Mouse (Mus musculus) forebrain, postnatal 0 days (tissue): ENCODE data around the gene Cops3. TPM values are rescaled to one million over a fixed set of nuclear protein-coding genes. Genes with fewer than 3 reads are reported as not detected.

ENCODE experiments used
- ATAC-seq: fragments of 200-750 bp; cut with Nextera tagmentation; 2 replicates; pipeline ENCODE4 v1.8.0; 2017; ENCODE audit warnings: mild to moderate bottlenecking, moderate library complexity
- DNase-seq: peaks from one replicate; pipeline ENCODE4 v3.0.0-alpha.2; 2015
- H3K27ac ChIP-seq: fragments of 300-500 bp; sonication (generic); 2 replicates; pipeline ENCODE4 v1.5.1; 2014; ENCODE audit warnings: low read depth, mild to moderate bottlenecking, antibody characterized with exemption, low read length, moderate library complexity, mixed read lengths
- H3K27me3 ChIP-seq: fragments of 300-500 bp; sonication (generic); 2 replicates; pipeline ENCODE4 v1.6.1; 2014; ENCODE audit warnings: mild to moderate bottlenecking, low read length, mixed read lengths; ENCODE audit not compliant: insufficient read depth
- H3K36me3 ChIP-seq: fragments of 300-500 bp; sonication (generic); 2 replicates; pipeline ENCODE4 v1.6.1; 2014; ENCODE audit warnings: mild to moderate bottlenecking, moderate library complexity; ENCODE audit not compliant: insufficient read depth
- H3K4me1 ChIP-seq: fragments of 300-500 bp; sonication (generic); 2 replicates; pipeline ENCODE4 v1.6.1; 2014; ENCODE audit warnings: antibody characterized with exemption; ENCODE audit not compliant: insufficient read depth
- H3K4me2 ChIP-seq: fragments of 300-500 bp; sonication (generic); 2 replicates; pipeline ENCODE4 v1.6.1; 2014; ENCODE audit warnings: low read depth, mild to moderate bottlenecking, moderate library complexity
- H3K4me3 ChIP-seq: fragments of 300-500 bp; sonication (generic); 2 replicates; pipeline ENCODE4 v1.5.1; 2014; ENCODE audit warnings: low read depth, low read length, mixed read lengths
- H3K9ac ChIP-seq: fragments of 300-500 bp; sonication (generic); 2 replicates; pipeline ENCODE4 v1.6.1; 2014; ENCODE audit warnings: mild to moderate bottlenecking
- H3K9me3 ChIP-seq: fragments of 300-500 bp; sonication (generic); 2 replicates; pipeline ENCODE4 v1.6.1; 2016; ENCODE audit warnings: low read length
- CTCF ChIP-seq: sonication (generic); IDR thresholded peaks from 2 replicates; pipeline ENCODE4 v1.5.1; 2016; ENCODE audit warnings: antibody characterized with exemption, control low read depth, low read depth
- WGBS: fragments of 180-500 bp; shearing (Covaris S2); extraction: QIAGEN DNeasy Blood & Tissue Kit; methylation state at CpG from one replicate; pipeline ENCODE4 v1.1.7; 2014; 5-methylcytosine and 5-hydroxymethylcytosine counted together
- polyA plus RNA-seq: library from polyadenylated mRNA; unstranded; fragments of >200 nt; fragmentation: Nextera tagmentation; extraction: Ambion mirVana; gene quantifications from 2 replicates; pipeline ENCODE4 v1.2.1, GENCODE M21; 2015
- total RNA-seq: library from RNA; depleted of rRNA; stranded (reverse); fragments of >200 nt; gene quantifications from 2 replicates; pipeline ENCODE4 v1.2.3, GENCODE M21; 2014

Gene Cops3
- total and polyA plus RNA-seq, 2 experiments from 2014 or later: 132 to 158 TPM

GRCm38 (mm10) chr11:59810480-59811158 lies 29.0 kb downstream of the Cops3 start:
- Histone ChIP-seq H3K4me1 (peaks cover 7% of the 10 kb centered on the region; the same call in 1 of the 2 replicates), H3K9ac (peak overlapping the region; percentile 96; the same call in 1 of the 2 replicates), H3K36me3 (peaks cover 16% of the 10 kb centered on the region), H3K4me3 (peak overlapping the region; percentile 85), H3K4me2 (peak overlapping the region; percentile 81), H3K27ac (peak overlapping the region; percentile 99; the same call in 1 of the 2 replicates), H3K9me3 (no peaks in the 10 kb centered on the region), H3K27me3 (no peaks in the 10 kb centered on the region)
- no peak for TF ChIP-seq CTCF
- WGBS: 63% methylated on average over 14 of the region's 14 CpGs
- no peak for DNase-seq
- no peak for ATAC-seq

DNA sequence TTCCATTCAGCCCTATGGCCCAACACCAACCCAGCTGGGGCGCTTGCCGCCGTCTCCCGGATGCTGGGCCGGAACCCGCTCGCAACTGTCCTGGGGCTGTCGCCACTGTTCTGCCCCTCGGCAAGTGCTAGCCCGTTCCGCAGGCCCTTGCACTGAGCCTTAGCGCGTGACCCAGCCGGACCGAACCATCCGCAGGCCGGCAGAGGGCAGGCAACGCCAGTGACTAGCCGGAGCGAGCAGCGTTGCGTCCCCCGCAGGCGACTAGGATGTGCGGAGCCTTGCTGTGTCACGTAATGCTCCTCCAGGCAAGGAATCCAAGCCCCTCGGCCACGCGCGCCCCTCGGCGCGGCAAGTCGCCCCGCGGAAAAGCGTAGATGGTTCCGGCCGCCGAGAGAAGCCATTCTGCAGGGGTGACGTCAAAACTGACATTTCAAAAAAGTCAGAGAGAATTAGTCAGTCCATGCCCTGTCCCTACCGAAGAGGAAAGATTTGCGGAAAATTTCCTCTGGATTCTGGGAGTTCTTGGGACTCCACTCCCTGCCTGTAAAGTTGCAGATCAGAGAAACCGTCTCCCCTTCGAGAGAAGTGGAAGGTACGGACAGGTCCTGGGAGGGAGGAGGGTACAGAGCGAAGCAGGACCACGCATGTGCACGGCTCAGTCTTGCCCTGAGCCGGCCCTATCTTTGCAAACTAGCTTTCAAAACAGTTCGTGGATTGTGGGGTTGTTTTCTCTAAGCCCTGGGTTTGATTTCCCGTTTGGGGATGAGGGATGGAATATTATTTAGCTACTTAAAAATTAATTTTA lies 29.8 kb downstream of the Cops3 start, which contains the start of gene Flcn:
TSS of gene Flcn (minus strand) at position 347 of the 805 bp plus-strand sequence.
- peak within 1 kb of the TSS; percentile 81 for H3K4me2 ChIP-seq
- peak; percentile 93 for DNase-seq

DNA sequence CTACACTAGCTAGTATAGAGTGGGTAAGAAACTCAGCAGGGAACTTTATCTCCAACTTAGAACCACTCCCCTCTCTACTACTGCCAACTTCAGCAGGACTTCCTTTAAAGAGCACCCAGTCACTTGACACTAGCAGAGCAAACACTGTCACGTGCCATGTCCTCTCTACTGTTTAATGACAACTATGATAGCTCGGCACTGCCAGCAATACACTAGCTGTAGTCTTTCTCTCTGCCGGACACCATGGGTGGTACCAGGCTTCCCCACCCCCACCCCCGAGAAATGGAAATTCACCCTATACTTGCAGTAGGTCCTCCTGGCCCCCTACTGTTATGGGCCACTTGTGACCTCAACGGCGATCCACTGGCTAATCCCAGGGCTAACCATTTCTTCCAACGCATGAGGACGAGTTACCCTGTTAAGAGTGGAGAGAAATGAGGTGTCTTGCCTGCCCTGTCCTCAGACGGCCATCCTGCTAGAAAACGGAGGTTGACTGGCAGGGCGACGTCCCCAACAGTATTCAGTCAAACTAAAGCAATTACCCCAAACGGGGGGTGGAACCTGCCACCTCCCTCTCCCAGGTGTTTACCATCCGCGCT lies 30.5 kb downstream of the Cops3 start:
- peak overlapping the region; percentile 81 for H3K4me2 ChIP-seq
- no peaks in the 10 kb centered on the region for H3K27me3 ChIP-seq
- 0 out of 2 replicates have a peak, but pooled peaks have one; percentile 3 for TF ChIP-seq CTCF
- DNase-seq: no peak
- peak overlapping the region; percentile 96 for H3K9ac ChIP-seq
- H3K4me1 ChIP-seq: peaks cover 7% of the 10 kb centered on the region; the same call in 1 of the 2 replicates
- WGBS: under 1% methylated on average over 15 of the region's 15 CpGs
- peak overlapping the region; percentile 85 for H3K4me3 ChIP-seq
- ATAC-seq: peak; percentile 9
- H3K36me3 ChIP-seq: peaks cover 30% of the 10 kb centered on the region
- H3K9me3 ChIP-seq: no peaks in the 10 kb centered on the region
- peak overlapping the region; percentile 99 for H3K27ac ChIP-seq

More for the DNA sequence above, 29.8 kb downstream of the Cops3 start, which contains the start of gene Flcn:
- Histone ChIP-seq H3K9me3 (no peaks in the 10 kb centered on the region), H3K27me3 (no peaks in the 10 kb centered on the region), H3K4me1 (peaks cover 7% of the 10 kb centered on the region; the same call in 1 of the 2 replicates), H3K4me3 (peak within 1 kb of the TSS; percentile 85), H3K27ac (peak within 1 kb of the TSS; percentile 99), H3K36me3 (peaks cover 23% of the 10 kb centered on the region), H3K9ac (peak within 1 kb of the TSS; percentile 96)
- WGBS: under 1% methylated on average over 52 of the region's 52 CpGs
- peak; percentile 98 for ATAC-seq
- TF ChIP-seq CTCF: peak; percentile 68

GRCm38 (mm10) chr11:59808170-59808960 lies 31.3 kb downstream of the Cops3 start:
- Histone ChIP-seq H3K27me3 (no peaks in the 10 kb centered on the region), H3K4me3 (peak overlapping the region; percentile 85), H3K36me3 (peaks cover 36% of the 10 kb centered on the region), H3K4me2 (peak overlapping the region; percentile 81), H3K27ac (no peak overlapping the region), H3K9ac (no peak overlapping the region), H3K9me3 (no peaks in the 10 kb centered on the region), H3K4me1 (peaks cover 7% of the 10 kb centered on the region; the same call in 1 of the 2 replicates)
- peak; percentile 48 for TF ChIP-seq CTCF
- no peak for ATAC-seq
- DNase-seq: no peak
- WGBS: 62% methylated on average over 14 of the region's 14 CpGs

DNA sequence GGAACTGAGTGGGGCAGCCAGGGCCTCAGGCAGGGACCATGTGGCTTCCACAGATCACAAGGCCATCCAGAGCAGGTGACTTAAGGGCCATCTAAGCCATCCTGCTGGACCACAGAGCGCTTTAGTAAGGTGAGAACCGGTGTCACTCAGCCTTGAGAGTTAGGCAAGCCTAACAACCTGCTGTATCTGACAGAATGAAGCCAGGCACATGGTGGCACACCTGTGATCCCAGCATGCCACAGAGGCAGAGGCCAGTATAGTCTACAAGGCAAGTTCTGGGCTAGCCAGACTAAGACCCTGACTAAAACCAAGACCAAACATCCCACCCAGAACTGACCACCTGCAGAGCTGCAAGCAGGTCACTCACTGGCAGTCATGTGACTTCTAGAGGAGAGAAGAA lies 34.0 kb downstream of the Cops3 start:
- 100% methylated on average over 2 of the region's 2 CpGs for WGBS
- Histone ChIP-seq H3K27ac (no peak overlapping the region), H3K4me3 (no peak overlapping the region), H3K9ac (no peak overlapping the region), H3K27me3 (no peaks in the 10 kb centered on the region), H3K36me3 (peaks cover 63% of the 10 kb centered on the region), H3K4me2 (no peak overlapping the region), H3K4me1 (peaks cover 7% of the 10 kb centered on the region; the same call in 1 of the 2 replicates), H3K9me3 (no peaks in the 10 kb centered on the region)
- ATAC-seq (no peak), DNase-seq (no peak)
- TF ChIP-seq CTCF: no peak

DNA sequence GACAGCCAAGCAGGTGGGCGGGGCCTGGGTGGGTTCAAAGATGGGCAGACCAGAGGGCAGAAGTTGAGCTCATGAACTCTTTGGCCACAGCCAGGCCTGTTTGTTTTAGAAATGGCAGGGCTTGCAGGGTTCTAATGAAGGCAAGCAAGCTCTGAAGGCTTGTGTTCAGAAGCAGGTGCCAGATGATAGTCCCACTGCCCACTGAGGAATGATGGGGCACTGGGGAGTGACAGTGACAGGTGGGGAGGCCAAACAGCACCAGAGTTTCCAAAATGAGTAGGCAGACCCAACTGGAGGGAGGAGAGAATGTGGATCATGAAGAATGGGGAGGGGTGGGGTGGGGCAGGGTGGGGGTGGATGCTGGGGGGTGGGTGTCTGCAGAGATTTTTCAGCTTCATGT lies 34.4 kb downstream of the Cops3 start:
- ATAC-seq: no peak
- no peak overlapping the region for H3K4me3 ChIP-seq
- no peak for TF ChIP-seq CTCF
- 94% methylated on average over 1 of the region's 1 CpGs for WGBS
- H3K9me3 ChIP-seq: no peaks in the 10 kb centered on the region
- peaks cover 7% of the 10 kb centered on the region; the same call in 1 of the 2 replicates for H3K4me1 ChIP-seq
- no peak overlapping the region for H3K4me2 ChIP-seq
- no peak for DNase-seq
- H3K27me3 ChIP-seq: no peaks in the 10 kb centered on the region
- H3K27ac ChIP-seq: no peak overlapping the region
- no peak overlapping the region for H3K9ac ChIP-seq
- peaks cover 67% of the 10 kb centered on the region for H3K36me3 ChIP-seq
